16 mouse cellular contexts compared by ENCODE assay signal in genomic region chr1:36568776-36569175, GRCm38 (mm10). TPM values are rescaled to one million over a fixed set of nuclear protein-coding genes. Genes with fewer than 3 reads are reported as not detected.
A peak's percentile ranks its signal among the peaks of the same experiment; 100 is the strongest.
DNase-seq lines count a peak whose midpoint lies in the region; ATAC-seq and TF ChIP-seq lines count a peak whose summit lies in the region.
"Had no signal": no experiment of that assay in that cellular context is flagged by ENCODE, and none has a peak within 500 bp of the region (broad histone marks: within the 10 kb centered on the region; RNA-seq: fewer than 3 reads in every experiment).

No protein-coding gene starts in this region.

- peaks cover 46% of the 10 kb centered on the region for H3K4me1 ChIP-seq in kidney, embryonic 14.5 days (ENCODE audit: control insufficient read depth, insufficient read depth, low read length)
- H3K4me1 ChIP-seq in testis, adult 2 months (ENCODE audit: control insufficient read depth, insufficient read depth, low read length): peaks cover 4% of the 10 kb centered on the region

- no peak for ATAC-seq in kidney, embryonic 14.5 days (ENCODE audit: low FRiP score, low TSS enrichment)

- no peak overlapping the region for H3K4me3 ChIP-seq in kidney, embryonic 14.5 days (ENCODE audit: low read length)
- H3K4me3 ChIP-seq in testis, adult 2 months (ENCODE audit: control insufficient read depth, low read depth, low read length): no peak overlapping the region

- no peak for TF ChIP-seq POLR2A in testis, adult 2 months (IDR thresholded peaks at IDR 0.05; ENCODE audit: control insufficient read depth, low read depth, low read length)

- H3K9ac ChIP-seq in kidney, embryonic 14.5 days (ENCODE audit: low read depth, low read length): no peak overlapping the region
- H3K9ac ChIP-seq: liver, embryonic 14.5 days had no signal

- no peaks in the 10 kb centered on the region for H3K27me3 ChIP-seq in kidney, embryonic 14.5 days (ENCODE audit: control insufficient read depth, insufficient read depth, low read length)
- no peaks in the 10 kb centered on the region for H3K27me3 ChIP-seq in testis, adult 2 months (ENCODE audit: control insufficient read depth, insufficient read depth, low read length)

- no peak overlapping the region; the same call in 1 of the 2 replicates for H3K4me2 ChIP-seq in kidney, embryonic 14.5 days (replicated peaks; ENCODE audit: low read depth, low read length)

- no peaks in the 10 kb centered on the region for H3K36me3 ChIP-seq in kidney, embryonic 14.5 days (ENCODE audit: control insufficient read depth, insufficient read depth, low read length)
- no peaks in the 10 kb centered on the region for H3K36me3 ChIP-seq in testis, adult 2 months (ENCODE audit: control insufficient read depth, insufficient read depth, low read length)

- H3K9me3 ChIP-seq in kidney, embryonic 14.5 days (ENCODE audit: control insufficient read depth, low read length): no peaks in the 10 kb centered on the region

- TF ChIP-seq CTCF in testis, adult 2 months (IDR thresholded peaks at IDR 0.05; ENCODE audit: control insufficient read depth, insufficient read depth, insufficient replicate concordance, low read depth, low read length): no peak

- WGBS in kidney, embryonic 14.5 days: 48% methylated on average over 4 of the region's 4 CpGs

- DNase-seq in adrenal gland, postnatal 25 days: peak; percentile 37
- DNase-seq in adrenal gland, postnatal 14 days: no peak
- no peak for DNase-seq in kidney, postnatal 10 days
- DNase-seq in testis, postnatal 14 days (ENCODE audit: low spot score): no peak
- DNase-seq in embryo, embryonic 9.5 days (ENCODE audit: extremely low spot score): no peak
- DNase-seq in right cerebral cortex, postnatal 36 days (ENCODE audit: low spot score in 2 of 2): no peak
- DNase-seq: B cell, adult 2 months; cerebellum, postnatal 10 days; gastrocnemius, postnatal 25 days; midbrain, embryonic 14.5 days; right cerebral cortex, postnatal 4 days; thymus, postnatal 25 days had no signal

- H3K27ac ChIP-seq in kidney, embryonic 14.5 days (ENCODE audit: low read depth, low read length): peak overlapping the region; percentile 81
- H3K27ac ChIP-seq in testis, adult 2 months (ENCODE audit: control insufficient read depth, insufficient read depth, low read depth, low read length): 0 out of 2 replicates have a peak overlapping the region, but pooled peaks have one; percentile 18
- H3K27ac ChIP-seq: liver, embryonic 14.5 days had no signal

RNA-seq across cellular contexts. Expression of gene Sema4c, which starts 10.6 kb away (rescaled TPM):
- total RNA-seq in adrenal gland, postnatal 25 days (2021): 19.7 and 24.2 TPM in 2 replicates
- total RNA-seq in adrenal gland, postnatal 14 days (2021): 20.7 and 27.9 TPM in 2 replicates
- 4.8 and 6.0 TPM in 2 replicates for polyA plus RNA-seq in kidney, embryonic 14.5 days (2014; fragmentation: Nextera tagmentation; extraction: Ambion mirVana)
- polyA plus RNA-seq in testis, adult 2 months (2012; rRNA removed): 14.6 and 15.8 TPM in 2 replicates
- total RNA-seq: neutrophil, adult 5-6 weeks had no signal

RNA-seq across cellular contexts. Expression of gene Ankrd39, which starts 21.5 kb away (rescaled TPM):
- total RNA-seq in adrenal gland, postnatal 25 days (2021): 16.5 and 19.7 TPM in 2 replicates
- 11.7 and 15.3 TPM in 2 replicates for total RNA-seq in adrenal gland, postnatal 14 days (2021)
- polyA plus RNA-seq in kidney, embryonic 14.5 days (2014; fragmentation: Nextera tagmentation; extraction: Ambion mirVana): 22.4 and 22.7 TPM in 2 replicates
- polyA plus RNA-seq in testis, adult 2 months (2012; rRNA removed): 13.7 and 17.0 TPM in 2 replicates

RNA-seq across cellular contexts. Expression of gene Gm42417, which starts 29.5 kb away (rescaled TPM):
- total RNA-seq in adrenal gland, postnatal 25 days (2021): not detected in 2 replicates
- 2.1 TPM in 1 of 2 replicates, not detected in the other for total RNA-seq in adrenal gland, postnatal 14 days (2021)
- 0.26 TPM in 1 of 2 replicates, not detected in the other for polyA plus RNA-seq in kidney, embryonic 14.5 days (2014; fragmentation: Nextera tagmentation; extraction: Ambion mirVana)
- polyA plus RNA-seq in testis, adult 2 months (2012; rRNA removed): 0.05 and 0.08 TPM in 2 replicates
- total RNA-seq: neutrophil, adult 5-6 weeks had no signal
- polyA plus RNA-seq: liver, embryonic 14.5 days; midbrain, embryonic 14.5 days had no signal

RNA-seq across cellular contexts. Expression of gene Ankrd23, which starts 32.1 kb away (rescaled TPM):
- 14.5 and 15.4 TPM in 2 replicates for total RNA-seq in adrenal gland, postnatal 25 days (2021)
- total RNA-seq in adrenal gland, postnatal 14 days (2021): 8.9 and 9.7 TPM in 2 replicates
- polyA plus RNA-seq in kidney, embryonic 14.5 days (2014; fragmentation: Nextera tagmentation; extraction: Ambion mirVana): 10.5 and 14.6 TPM in 2 replicates
- polyA plus RNA-seq in testis, adult 2 months (2012; rRNA removed): 11.0 and 11.5 TPM in 2 replicates

RNA-seq across cellular contexts. Expression of gene Cnnm3, which starts 57.1 kb away (rescaled TPM):
- 36.7 and 53.2 TPM in 2 replicates for total RNA-seq in adrenal gland, postnatal 25 days (2021)
- total RNA-seq in adrenal gland, postnatal 14 days (2021): 26.3 and 27.5 TPM in 2 replicates
- polyA plus RNA-seq in kidney, embryonic 14.5 days (2014; fragmentation: Nextera tagmentation; extraction: Ambion mirVana): 5.7 and 7.5 TPM in 2 replicates
- 5.6 and 5.9 TPM in 2 replicates for polyA plus RNA-seq in testis, adult 2 months (2012; rRNA removed)
